Mouse (Mus musculus): ENCODE results near the gene Washc3.

GRCm38 (mm10) chr10:88214800-88215514 lies 14.1 kb downstream of the Washc3 start:
- TF ChIP-seq CTCF (IDR thresholded peaks at IDR 0.05; ENCODE audit: insufficient read depth, low read length) (no peak), POLR2A (IDR thresholded peaks at IDR 0.05; ENCODE audit: borderline replicate concordance, extremely low read depth, low read depth, low read length) (no peak)
